ENCODE assay signal across 9 mouse cellular contexts in genomic region chr3:75835286-75835967, GRCm38 (mm10).
DNase-seq lines count a peak whose midpoint lies in the region; ATAC-seq lines count a peak whose summit lies in the region.
"Had no signal": no experiment of that assay in that cellular context is flagged by ENCODE, and none has a peak within 500 bp of the region (broad histone marks: within the 10 kb centered on the region; RNA-seq: fewer than 3 reads in every experiment).

No protein-coding gene starts in this region.

- DNase-seq in frontal cortex, postnatal 25 days (ENCODE audit: low spot score in 2 of 2), result no peak
- DNase-seq in right cerebral cortex, postnatal 14 days, result peak; percentile 47
- DNase-seq in right cerebral cortex, postnatal 25 days, result no peak
- DNase-seq in heart, postnatal 25 days (ENCODE audit: low spot score), result peak; percentile 5
- peak; percentile 44 for DNase-seq in skeletal muscle tissue, adult 2 months (ENCODE audit: low read depth, low spot score)
- no peak for DNase-seq in cerebellum, adult 9-10 months
- DNase-seq in cerebellum, postnatal 25 days, result no peak
- DNase-seq: liver, postnatal 0 days had no signal

- peak; percentile 72 for ATAC-seq in frontal cortex, adult (ENCODE audit: low TSS enrichment)
- ATAC-seq: liver, postnatal 0 days had no signal

- intact Hi-C loops in heart, postnatal 25 days (cut with DNase I), result no loop called here

Comparison
In these comparisons a context has a peak if more than half of its experiments do, and no peak if none do; other contexts are left out.
1. DNase-seq: peak in right cerebral cortex, postnatal 14 days (single experiment), heart, postnatal 25 days (single experiment) and skeletal muscle tissue, adult 2 months (single experiment); none in frontal cortex, postnatal 25 days (0 of 2), right cerebral cortex, postnatal 25 days (single experiment), cerebellum, adult 9-10 months (single experiment) and cerebellum, postnatal 25 days (0 of 2).